In genomic region chr4:98635140-98635837, GRCm38 (mm10) we compare ENCODE assay signal across 15 mouse cellular contexts.
DNase-seq lines count a peak whose midpoint lies in the region; ATAC-seq lines count a peak whose summit lies in the region.
"Had no signal": no experiment of that assay in that cellular context is flagged by ENCODE, and none has a peak within 500 bp of the region (broad histone marks: within the 10 kb centered on the region; RNA-seq: fewer than 3 reads in every experiment).

No protein-coding gene starts in this region.

- DNase-seq in forebrain, embryonic 10.5 days (ENCODE audit: extremely low spot score, low spot score): no peak
- peak; percentile 4 for DNase-seq in layer of hippocampus, adult 11-12 months (ENCODE audit: low spot score)
- no peak for DNase-seq in layer of hippocampus, postnatal 25 days (ENCODE audit: extremely low spot score in 1 of 2, low spot score in 1 of 2)
- DNase-seq in cerebellum, adult 11 months: peak; percentile 82
- peak; percentile 84 to 85 for DNase-seq in cerebellum, postnatal 25 days
- DNase-seq in urinary bladder, adult 18-20 months (ENCODE audit: low spot score in 2 of 2): no peak
- no peak for DNase-seq in adrenal gland, postnatal 10 days
- DNase-seq: heart, postnatal 14 days; right cerebral cortex, postnatal 14 days; thymus, postnatal 25 days had no signal

- H3K4me1 ChIP-seq in forebrain, embryonic 15.5 days: no peaks in the 10 kb centered on the region
- H3K4me1 ChIP-seq in forebrain, embryonic 10.5 days: no peaks in the 10 kb centered on the region
- H3K4me1 ChIP-seq: embryonic facial prominence, embryonic 13.5 days; midbrain, embryonic 10.5 days had no signal

- no peaks in the 10 kb centered on the region for H3K36me3 ChIP-seq in forebrain, embryonic 15.5 days
- no peaks in the 10 kb centered on the region for H3K36me3 ChIP-seq in forebrain, embryonic 10.5 days (replicated peaks)
- H3K36me3 ChIP-seq: embryonic facial prominence, embryonic 13.5 days; midbrain, embryonic 10.5 days had no signal

- H3K9ac ChIP-seq in forebrain, embryonic 15.5 days (replicated peaks): no peak overlapping the region
- H3K9ac ChIP-seq: embryonic facial prominence, embryonic 13.5 days had no signal

- no peak overlapping the region for H3K27ac ChIP-seq in forebrain, embryonic 15.5 days (replicated peaks)
- H3K27ac ChIP-seq in forebrain, embryonic 10.5 days: no peak overlapping the region
- H3K27ac ChIP-seq: embryonic facial prominence, embryonic 13.5 days; kidney, postnatal 0 days; midbrain, embryonic 10.5 days had no signal

- no peaks in the 10 kb centered on the region for H3K27me3 ChIP-seq in forebrain, embryonic 15.5 days
- no peaks in the 10 kb centered on the region for H3K27me3 ChIP-seq in forebrain, embryonic 10.5 days (ENCODE audit: poor library complexity, severe bottlenecking)
- H3K27me3 ChIP-seq: embryonic facial prominence, embryonic 13.5 days had no signal

- H3K4me3 ChIP-seq in forebrain, embryonic 15.5 days: no peak overlapping the region
- no peak overlapping the region for H3K4me3 ChIP-seq in forebrain, embryonic 10.5 days
- H3K4me3 ChIP-seq: embryonic facial prominence, embryonic 13.5 days; midbrain, embryonic 10.5 days had no signal

- 79% methylated on average over 18 of the region's 18 CpGs for WGBS in forebrain, embryonic 15.5 days
- 92% methylated on average over 18 of the region's 18 CpGs for WGBS in forebrain, embryonic 10.5 days

- 0 out of 2 replicates have a peak, but pooled peaks have one; percentile 19 for ATAC-seq in forebrain, embryonic 15.5 days (replicated peaks)
- ATAC-seq: activated CD4-positive, CD25-positive, alpha-beta regulatory T cell, adult 4 months had no signal

- H3K9me3 ChIP-seq in forebrain, embryonic 15.5 days: no peaks in the 10 kb centered on the region
- no peaks in the 10 kb centered on the region for H3K9me3 ChIP-seq in forebrain, embryonic 10.5 days
- H3K9me3 ChIP-seq: embryonic facial prominence, embryonic 13.5 days; midbrain, embryonic 10.5 days had no signal

- H3K4me2 ChIP-seq in forebrain, embryonic 15.5 days (replicated peaks): no peak overlapping the region
- H3K4me2 ChIP-seq: embryonic facial prominence, embryonic 13.5 days had no signal

Comparison
In these comparisons a context has a peak if more than half of its experiments do, and no peak if none do; other contexts are left out.
1. DNase-seq: peak in layer of hippocampus, adult 11-12 months (single experiment), cerebellum, adult 11 months (single experiment) and cerebellum, postnatal 25 days (2 of 2); none in forebrain, embryonic 10.5 days (single experiment), layer of hippocampus, postnatal 25 days (0 of 2), urinary bladder, adult 18-20 months (0 of 2) and adrenal gland, postnatal 10 days (single experiment).